Mouse (Mus musculus) stomach, adult 2 months (tissue): ENCODE data around the gene Cx3cr1. TPM values are rescaled to one million over a fixed set of nuclear protein-coding genes. Genes with fewer than 3 reads are reported as not detected.

Experiments used
- polyA plus RNA-seq: library from polyadenylated mRNA; depleted of rRNA; stranded (reverse); fragments of >200 nt; gene quantifications from 2 replicates; pipeline ENCODE4 v1.2.3, GENCODE M21; 2012; rRNA removed

Gene Cx3cr1
- polyA plus RNA-seq = 2.4 and 2.7 TPM in 2 replicates

DNA sequence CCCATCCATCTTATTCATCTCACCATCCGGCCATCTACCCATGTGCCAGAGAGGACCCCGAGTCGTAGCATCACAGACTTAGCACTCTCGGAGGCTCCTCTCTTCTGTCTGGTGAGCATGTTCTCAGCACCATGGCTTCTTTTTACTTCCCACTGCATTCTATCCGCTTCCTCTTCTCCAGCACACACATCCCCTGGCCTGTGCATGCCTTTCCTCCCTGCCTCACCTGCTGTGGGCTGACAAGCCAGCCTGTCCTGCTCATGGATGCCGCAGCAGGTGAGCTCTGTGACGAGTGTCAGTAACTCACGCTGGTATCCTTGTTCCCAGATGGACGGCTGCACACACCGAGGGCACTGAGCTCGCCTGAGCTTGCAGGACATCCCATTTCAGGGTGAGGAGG is at the start of gene Cx3cr1:
Gene Cx3cr1 (minus strand): TSS at position 101 of the 400 bp plus-strand sequence.

DNA sequence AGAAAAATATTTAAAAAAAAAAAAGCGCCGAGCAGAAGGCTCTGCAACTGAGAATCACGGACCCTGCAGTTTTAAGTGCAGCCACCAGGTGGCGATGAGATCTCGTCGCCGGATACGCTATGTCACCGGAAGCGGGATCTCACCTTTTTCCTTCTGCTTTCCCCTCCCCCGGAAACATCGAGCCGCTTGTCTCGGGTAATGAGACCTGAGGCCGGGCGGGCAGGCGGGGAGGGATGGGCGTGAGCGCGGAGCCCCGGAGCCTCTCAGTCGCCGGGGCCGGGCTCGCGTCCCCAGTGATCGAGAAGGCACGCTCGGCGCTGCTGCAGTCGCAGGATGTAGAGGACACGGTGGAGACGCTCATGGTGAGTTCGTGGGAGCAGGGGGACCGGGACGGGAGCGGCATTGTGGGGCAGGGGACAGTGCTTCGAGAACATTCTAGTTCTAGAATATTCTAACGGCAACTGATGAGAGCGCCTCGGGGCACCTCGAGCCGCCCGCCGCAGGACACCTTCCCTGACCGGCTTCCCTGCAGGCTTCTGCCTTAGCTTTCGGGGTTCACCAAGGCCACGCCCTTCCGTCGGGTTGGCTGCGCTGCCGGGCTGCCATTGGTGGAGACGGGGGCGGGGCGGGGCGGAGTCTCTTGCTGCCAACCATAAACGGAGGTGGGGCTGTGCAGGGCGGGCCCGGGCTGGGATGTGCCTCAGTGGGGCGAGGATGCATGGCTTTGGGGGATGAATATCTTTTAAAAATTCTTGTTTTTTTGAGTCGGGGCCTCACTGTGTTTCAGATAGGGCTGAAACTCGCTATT is 40.7 kb upstream of the Cx3cr1 start, which contains the start of gene Slc25a38:
Gene Slc25a38 (plus strand): TSS at position 164 of the 808 bp plus-strand sequence.

DNA sequence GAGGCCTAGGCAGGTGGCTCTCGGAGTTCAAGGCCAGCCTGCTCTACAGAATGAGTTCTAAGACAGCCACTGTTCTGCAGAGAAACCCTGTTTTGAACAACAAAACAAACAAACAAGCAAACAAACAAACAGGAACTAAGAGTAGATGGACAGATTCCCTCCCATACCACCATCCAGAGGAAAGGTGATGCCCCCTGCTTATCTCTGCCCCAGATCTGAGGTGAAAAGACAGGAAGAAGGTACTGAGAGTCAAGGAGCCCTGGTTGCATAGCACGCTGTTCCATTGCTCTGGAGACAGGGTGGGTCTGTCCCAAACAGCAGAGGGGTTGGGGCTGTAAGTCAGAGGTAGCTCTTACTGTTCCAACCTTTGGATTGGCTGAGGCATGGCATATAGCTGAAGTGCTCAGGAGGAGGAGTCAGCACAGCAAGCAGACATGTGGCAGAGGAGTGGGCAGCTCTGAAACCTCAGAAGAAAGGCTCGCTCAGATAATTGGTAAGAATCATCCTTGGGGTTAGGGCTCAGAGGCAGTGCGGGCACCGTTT is 22.1 kb upstream of the Cx3cr1 start, which contains the start of gene Ccr8:
Gene Ccr8 (plus strand): TSS at position 419 of the 543 bp plus-strand sequence.

DNA sequence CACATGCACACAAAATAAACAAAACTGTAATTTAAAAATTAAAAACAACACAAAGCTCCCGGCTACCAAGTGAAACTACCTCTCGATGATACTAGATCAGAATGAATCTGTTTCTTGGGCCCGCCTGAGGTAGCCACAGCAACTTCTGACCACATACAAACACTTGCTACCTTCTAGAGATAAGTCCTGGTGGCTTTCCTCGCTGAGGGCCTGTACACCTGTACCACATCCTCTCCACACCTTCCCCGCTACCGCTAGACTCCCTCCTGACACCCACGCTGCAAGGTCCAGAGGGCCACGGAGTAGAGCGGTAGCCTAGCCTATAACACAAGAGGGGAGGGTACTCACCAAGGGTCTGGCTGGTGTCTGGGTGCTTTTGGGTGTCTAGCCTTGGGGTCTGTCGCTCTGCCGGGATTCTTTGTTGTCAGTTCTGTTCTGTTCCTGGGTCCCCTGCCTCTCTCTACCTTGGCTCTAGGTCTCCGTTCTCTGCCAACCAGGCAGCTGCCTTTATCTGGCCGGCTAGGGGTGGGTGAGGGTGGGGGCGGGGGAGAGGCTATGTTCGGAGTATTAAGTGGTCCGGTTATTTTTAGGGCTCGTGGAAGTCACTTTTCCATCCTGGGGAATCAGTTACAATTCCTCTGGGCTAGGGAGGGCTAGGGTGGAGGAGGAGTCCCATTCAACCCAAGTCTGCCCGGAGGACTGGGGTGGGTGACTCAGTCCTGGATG is 46.4 kb downstream of the Cx3cr1 start, which contains the start of gene Xirp1:
Gene Xirp1 (minus strand): TSS at position 513 of the 726 bp plus-strand sequence.

DNA sequence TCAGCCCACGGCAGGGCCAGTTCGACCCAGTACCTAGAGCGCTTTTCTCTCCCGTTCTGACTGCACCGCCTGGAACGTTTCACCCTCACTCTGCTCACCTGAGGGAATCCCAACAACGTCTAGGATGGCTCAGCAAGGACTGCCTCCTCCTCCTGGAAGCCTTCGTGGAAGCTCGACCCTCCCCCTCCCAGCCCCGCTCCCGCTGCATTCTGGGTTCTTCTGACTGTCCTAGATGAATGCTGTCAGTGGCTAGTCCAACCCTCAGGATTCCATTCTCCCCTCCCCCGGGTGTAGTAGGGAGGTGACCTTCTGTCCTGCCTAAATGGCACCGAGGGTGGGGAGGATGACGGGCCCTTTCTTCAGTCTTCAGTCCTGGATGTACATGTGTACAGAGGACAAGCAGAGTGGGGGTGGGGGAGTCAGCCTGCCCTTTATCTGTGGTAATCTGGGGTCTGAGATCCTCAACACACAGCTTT is 85.1 kb downstream of the Cx3cr1 start, which contains the start of gene Csrnp1:
Gene Csrnp1 (minus strand): TSS at position 123 of the 476 bp plus-strand sequence.

DNA sequence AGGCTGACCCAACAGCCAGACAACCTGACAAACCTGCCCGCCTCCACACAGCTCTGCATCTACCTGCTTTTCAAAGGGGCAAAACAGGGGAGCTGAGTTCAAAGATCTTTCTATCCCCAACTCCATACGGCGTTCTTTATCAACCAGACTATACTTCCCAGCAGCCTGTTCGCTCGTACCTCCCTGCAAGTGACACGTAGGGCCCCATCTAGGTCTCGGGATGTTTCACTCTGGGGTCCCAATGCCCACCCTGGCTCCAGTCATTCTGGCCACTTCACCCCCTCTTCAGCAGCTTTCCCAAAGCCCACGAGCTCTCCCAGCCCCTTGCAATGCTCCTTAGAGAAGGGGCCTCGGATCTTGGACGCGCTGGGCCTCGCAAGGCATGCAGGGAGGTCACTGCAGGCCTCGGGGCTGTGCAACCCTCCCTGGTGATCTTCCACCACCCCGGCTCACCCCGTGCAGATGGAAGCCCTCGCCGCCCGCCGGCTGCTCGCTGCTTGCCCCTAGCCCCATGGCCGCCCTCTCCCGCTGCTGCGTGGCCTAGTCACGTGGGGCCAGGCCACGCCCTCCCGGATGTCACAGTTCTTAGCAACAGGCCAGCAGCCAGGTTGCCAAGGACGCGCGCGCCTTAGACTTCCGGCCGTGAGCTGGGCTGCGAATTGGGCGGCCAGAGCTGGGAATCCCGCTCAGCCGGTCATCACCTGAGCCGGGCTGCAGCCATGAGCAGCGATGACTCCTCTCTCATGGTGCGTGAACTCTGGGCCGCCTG is 132.5 kb downstream of the Cx3cr1 start, which contains the start of the genes Gorasp1 and Ttc21a:
Gene Gorasp1 (minus strand): TSS at position 561 of the 769 bp plus-strand sequence.
Gene Ttc21a (plus strand): TSS at position 602 of the 769 bp plus-strand sequence.

DNA sequence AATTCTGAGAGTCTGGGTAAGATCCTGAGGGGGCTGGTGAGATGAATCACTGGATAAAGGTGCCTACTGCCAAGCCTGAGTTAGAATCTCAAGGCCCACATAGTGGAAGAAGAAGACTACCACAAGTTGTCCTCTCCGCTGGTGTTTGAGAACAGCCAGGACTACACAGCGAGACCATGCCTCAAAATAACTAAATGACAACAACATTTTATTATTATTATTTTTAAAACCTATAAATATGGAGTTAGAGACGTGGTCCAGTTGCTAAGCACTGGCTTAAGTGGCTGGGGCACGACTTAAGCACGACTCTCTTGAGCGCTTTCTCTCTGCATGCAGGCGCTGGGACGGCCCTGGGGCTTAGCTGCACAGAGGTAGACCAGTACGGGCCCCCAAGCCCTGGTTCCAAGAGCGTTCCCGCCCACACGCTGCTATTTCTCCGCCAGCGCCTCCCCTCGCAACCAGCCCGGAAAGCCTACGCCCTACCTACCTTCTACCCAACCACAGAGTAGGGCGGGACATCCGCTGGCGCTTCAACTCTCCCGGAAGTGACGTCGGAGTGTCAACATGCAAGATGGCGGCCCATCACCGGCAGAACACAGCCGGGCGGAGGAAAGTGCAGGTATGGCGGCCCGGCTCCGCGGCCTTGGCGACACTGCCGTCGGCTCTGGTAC is 175.2 kb downstream of the Cx3cr1 start, which contains the start of gene Wdr48:
Gene Wdr48 (plus strand): TSS at position 540 of the 671 bp plus-strand sequence.

Other genes starting within 250 kb of the Cx3cr1 start
- gene Scn11a, start 244.4 kb downstream of the Cx3cr1 start, polyA plus RNA-seq = not detected in 2 replicates
- 9.3 and 13.2 TPM in 2 replicates for gene Wdr48, start 175.0 kb downstream of the Cx3cr1 start, polyA plus RNA-seq
- gene Gorasp1, start 132.3 kb downstream of the Cx3cr1 start, polyA plus RNA-seq = 12.7 and 12.8 TPM in 2 replicates
- 0.03 and 0.04 TPM in 2 replicates for gene Ttc21a, start 132.3 kb downstream of the Cx3cr1 start, polyA plus RNA-seq
- 12.8 and 25.8 TPM in 2 replicates for gene Csrnp1, start 85.2 kb downstream of the Cx3cr1 start, polyA plus RNA-seq
- 0.50 and 0.57 TPM in 2 replicates for gene Xirp1, start 46.3 kb downstream of the Cx3cr1 start, polyA plus RNA-seq
- 0.06 and 0.15 TPM in 2 replicates for gene Ccr8, start 22.2 kb upstream of the Cx3cr1 start, polyA plus RNA-seq
- 14.6 and 19.7 TPM in 2 replicates for gene Slc25a38, start 40.5 kb upstream of the Cx3cr1 start, polyA plus RNA-seq
- 1,902 and 2,484 TPM in 2 replicates for gene Rpsa, start 57.8 kb upstream of the Cx3cr1 start, polyA plus RNA-seq
- not detected in 2 replicates for gene Mobp, start 79.8 kb upstream of the Cx3cr1 start, polyA plus RNA-seq
- gene Myrip, start 231.6 kb upstream of the Cx3cr1 start, polyA plus RNA-seq = 0.67 and 0.71 TPM in 2 replicates